Mouse (Mus musculus): ENCODE data around the gene Tnxb.
"Not testable (repeated sequence)": the region's sequence is repeated elsewhere in the genome, so short reads cannot be mapped to it uniquely, and the experiment has no call there.

DNA sequence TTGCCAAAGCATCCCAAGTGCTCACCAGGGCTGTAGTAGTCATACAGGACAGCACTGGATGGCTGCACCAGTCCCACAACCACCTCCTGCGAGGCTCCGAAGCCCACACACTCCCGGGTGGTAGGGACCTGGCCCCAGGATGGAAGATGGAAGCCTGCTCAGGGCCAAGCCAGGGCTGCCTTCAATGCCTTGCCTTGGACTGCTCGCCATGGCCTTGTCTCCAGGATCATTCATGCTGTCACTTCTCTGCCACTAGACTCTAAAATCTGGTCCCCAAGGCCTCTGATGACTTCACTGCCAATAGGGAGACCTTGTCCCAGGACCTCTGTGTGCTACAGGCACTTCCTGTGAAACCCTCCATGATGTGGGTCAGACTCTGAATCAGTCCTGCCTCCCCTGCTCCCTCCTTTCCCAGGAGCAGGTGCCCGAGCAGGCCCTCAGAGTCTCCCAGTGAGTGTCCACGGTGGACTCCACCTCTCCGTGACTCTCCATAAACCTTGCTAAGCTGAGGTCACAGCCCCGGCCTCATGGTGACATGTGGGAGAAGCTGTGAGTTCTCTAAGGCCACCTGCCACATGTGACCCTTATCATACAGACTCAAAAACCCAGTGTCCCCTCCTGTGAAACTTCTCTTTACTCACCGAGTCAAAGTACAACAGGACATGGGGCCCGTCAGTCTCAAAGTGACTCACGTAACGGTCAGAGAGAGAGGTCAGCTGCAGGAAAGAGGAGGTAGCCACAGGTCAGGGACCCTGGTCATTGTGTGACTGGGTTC lies 59.6 kb downstream of the Tnxb start:
- TF ChIP-seq POLR2A (IDR thresholded peaks at IDR 0.05; ENCODE audit: low read depth, low read length); CTCF (IDR thresholded peaks at IDR 0.05; ENCODE audit: extremely low read depth, insufficient read depth, insufficient read length, insufficient replicate concordance): not testable (repeated sequence)

All from spleen, adult 2 months (tissue).